Mouse (Mus musculus) cerebellum, postnatal 14 days (tissue): ENCODE results near the gene Rhot2.

Source experiments
- DNase-seq, 2 experiments: peaks; one replicate each; pipeline ENCODE4 v3.0.0; 2021; ENCODE audit warnings: mixed read lengths in 2 of 2

Rhot2 gene

DNA sequence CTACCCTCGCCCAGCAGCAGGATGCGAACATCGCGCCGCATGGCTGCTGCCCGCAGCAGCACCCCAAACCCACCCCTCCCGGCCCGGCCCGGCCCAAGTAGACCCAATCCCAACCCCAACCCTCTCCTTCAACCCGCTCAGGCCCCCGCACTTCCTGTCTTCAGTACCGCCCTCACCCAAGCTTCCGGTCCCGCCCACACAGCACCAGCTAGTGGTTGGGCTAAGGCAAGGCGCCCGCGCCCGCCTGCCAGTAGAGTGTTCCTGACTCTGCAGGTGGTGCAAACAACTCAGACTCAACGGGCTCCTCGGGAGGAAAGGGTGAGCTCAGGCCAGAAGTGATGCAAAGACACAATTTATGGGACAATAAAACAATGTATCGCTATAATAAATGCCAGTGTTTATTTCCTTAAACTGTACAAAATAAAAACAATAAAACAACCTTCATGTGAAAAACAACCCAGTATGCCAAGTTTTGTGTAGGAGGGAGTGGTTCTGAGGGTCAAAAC lies at the start of gene Rhot2:
Gene Rhot2, minus strand, starts transcription at position 456 of the 506 bp plus-strand sequence.
- DNase-seq: peak; percentile 94 to 95

DNA sequence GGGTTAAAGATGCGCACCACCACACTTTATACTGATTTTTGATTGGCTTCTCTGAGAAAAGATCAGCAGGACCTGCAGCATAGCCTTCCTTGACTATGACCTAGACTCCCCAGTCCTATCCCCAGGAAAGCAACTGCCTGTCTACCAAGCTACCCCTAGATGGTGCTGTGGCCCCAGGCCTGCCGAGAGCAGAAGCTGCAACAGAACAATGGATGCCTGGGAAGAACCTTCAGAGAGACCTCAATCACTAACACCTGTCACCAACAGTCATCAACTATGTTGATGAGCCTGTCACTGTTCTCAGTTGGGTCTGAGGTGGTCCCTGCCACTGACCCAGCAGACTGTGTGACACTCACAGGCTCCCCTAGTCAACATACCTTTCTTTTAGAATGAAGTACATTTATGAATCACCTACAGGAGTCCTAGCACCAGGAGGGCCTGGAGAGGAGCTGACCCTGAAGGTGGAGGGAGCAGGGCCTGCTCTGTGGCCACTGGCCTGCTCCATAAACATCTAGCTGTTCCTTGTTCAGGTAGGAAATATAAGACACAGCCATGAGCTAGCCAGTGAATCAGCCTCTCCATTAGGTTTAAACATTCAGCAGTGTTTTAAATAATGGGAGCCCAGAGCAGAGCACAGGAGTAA lies 49.4 kb upstream of the Rhot2 start:
- DNase-seq: peak; percentile 86 to 91

GRCm38 (mm10) chr17:25888837-25889236 lies 44.2 kb upstream of the Rhot2 start:
- no peak for DNase-seq

- DNase-seq: no peak
Measured at GRCm38 (mm10) chr17:25887467-25887866, 42.8 kb upstream of the Rhot2 start.

DNA sequence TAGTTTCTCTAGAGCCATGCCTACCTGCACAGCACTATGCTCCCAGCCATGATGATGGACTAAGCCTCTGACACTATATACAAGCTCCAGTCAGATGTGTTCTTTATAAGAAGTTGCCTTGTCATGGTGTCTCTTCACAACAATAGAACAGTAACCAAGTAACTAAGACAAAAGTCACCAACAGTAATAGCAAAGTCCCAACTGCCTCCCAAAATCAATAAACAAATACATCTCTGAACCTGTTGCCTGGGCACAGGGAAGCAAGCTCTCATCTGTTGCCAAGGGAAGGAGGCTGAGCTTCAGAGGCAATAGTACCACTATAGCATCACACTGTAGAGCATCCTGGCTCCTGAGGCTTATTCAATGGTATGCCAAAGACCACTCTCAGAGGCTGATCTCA lies 42.2 kb upstream of the Rhot2 start:
- DNase-seq: no peak

DNA sequence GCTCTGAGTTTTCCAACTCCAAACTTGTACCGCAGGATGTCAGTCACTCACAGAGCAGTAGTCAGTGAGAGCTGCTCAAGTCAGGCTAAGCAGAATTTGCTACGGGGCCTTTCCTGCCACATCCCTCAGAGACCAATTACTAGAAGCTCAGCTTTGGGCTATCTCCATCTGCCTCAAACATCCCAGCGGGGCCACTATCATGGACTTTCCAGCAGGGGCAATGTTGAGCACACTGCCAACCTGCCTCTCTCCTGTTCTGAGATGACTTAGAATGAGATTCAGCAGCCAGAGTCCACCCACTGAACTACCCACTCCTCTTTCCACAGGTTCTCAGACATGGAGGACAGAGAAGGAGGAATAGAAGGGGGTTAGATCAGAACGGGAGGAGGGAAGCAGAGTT lies 41.0 kb upstream of the Rhot2 start:
- peak in 1 of 2 experiments; percentile 60 for DNase-seq

DNA sequence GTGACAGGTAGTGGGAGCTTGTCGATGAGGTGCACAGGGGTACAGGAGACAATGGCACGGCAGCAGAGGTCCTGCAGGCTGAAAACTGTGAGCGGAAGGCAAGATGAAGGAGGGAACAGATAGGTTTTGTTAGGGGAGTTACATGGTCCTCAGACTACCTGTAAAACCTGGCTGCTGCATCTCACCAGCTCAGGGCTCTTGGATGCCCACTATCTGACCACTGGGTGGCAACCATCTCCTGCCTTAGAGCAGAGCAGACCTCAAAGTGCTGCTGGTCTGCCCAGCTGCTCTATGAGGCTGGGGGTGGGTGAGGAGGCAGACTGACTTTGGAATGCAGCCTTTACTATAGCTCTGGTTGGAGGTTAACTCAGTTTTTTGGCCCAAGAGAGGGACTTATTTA lies 39.2 kb upstream of the Rhot2 start:
- DNase-seq: peak in 1 of 2 experiments; percentile 35

DNA sequence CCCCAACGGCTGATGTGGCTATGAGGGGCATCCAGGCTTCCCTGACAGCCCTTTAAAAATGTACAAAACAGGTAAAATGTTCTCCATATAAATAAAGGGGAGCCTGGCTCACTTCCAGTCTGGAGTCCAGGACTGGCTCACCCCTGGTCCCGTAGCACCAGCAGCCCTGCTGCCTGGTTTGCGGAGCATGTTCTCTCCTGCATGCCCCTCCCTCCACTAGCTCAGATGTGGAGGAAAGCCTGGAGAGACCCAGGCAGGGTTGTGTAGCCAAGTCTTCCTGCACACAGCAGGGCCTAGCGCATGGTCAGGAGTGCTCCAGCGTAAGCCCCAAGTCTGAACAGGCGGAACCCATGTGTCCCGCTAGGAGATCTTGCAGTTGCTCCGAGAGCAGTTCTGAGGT lies 38.6 kb upstream of the Rhot2 start:
- no peak for DNase-seq

GRCm38 (mm10) chr17:25882306-25882705 lies 37.7 kb upstream of the Rhot2 start:
- DNase-seq: no peak

- no peak for DNase-seq
Measured at GRCm38 (mm10) chr17:25881691-25882090, 37.0 kb upstream of the Rhot2 start.

- peak in 1 of 2 experiments; percentile 33 for DNase-seq
Measured at GRCm38 (mm10) chr17:25880913-25881641, 36.4 kb upstream of the Rhot2 start.

DNA sequence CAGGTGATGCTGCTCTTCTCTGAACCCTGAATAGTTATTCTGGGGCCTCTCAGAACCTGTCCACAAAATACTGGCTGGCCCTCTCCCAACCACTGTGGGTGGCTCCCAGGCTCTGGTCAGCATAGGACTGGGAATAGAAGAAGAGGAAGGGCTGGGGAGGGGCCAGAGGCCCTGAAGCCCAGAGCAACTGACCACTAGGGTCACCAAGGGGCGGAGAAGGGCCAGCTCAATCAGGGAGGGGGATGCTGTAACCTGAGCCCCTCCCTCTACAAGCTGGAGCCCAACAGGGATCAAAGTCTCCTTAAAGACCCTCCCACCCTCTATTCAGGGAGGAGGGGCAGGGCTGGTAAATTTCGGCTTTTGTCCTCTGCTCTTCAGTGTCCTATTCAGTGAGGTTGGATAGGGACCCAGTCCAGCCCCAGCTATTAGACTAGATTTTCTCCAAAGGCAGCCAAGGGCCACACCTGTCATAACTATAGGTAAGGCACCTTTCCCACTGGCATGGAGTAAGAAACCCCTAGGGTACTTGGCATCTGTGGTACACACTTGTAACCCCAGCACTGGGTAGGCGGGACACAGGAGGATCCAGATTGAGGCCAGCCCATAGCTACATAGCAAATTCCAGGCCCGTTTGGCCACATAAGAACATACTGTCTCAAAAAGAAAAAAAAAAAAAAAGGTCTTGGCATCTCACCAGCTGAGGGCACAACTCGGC lies 35.7 kb upstream of the Rhot2 start, which contains the start of gene Wfikkn1:
Gene Wfikkn1, minus strand, starts transcription at position 663 of the 715 bp plus-strand sequence.
- peak in 1 of 2 experiments; percentile 44 for DNase-seq

DNA sequence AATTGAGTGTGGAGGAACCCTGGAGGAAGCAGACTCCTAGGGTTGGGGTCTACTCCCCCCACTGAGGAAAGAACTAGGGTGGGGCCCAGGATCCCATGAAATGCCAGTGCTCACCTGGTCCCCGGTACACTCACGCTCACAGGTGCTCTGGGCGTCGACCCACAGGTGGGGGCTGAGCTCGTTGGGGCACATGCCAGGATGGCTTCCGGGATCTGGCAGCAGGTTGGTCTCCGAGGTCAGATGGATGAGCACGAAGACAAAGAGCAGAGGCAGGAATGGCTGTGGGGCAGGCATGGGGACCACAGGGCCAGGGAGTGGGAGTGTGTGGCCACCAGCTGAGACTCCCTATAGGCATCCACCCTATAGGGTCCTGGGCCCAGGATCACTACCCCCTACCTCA lies 35.1 kb upstream of the Rhot2 start:
- peak in 1 of 2 experiments; percentile 49 for DNase-seq

DNA sequence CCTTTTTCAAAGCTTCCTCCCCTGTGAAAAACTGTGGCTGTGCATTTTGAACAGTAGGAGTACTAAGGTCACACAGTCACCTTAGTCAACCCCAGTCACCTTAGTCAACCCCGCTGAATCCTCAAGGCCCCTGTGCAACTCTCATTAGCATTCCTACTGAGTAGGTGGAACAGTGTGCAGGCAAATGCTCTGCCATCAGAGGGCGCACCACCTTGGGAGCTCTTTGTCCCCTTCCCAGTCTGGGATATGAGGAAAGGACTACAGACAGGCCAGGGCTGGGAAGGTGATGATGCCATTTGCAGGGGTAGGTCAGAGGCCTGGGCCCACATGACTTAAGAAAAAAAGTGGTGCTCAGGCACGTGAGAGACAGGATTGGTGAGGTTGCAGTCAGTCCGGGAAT lies 34.6 kb upstream of the Rhot2 start:
- peak in 1 of 2 experiments; percentile 68 for DNase-seq

GRCm38 (mm10) chr17:25878611-25879180 lies 34.0 kb upstream of the Rhot2 start:
- DNase-seq: no peak

DNA sequence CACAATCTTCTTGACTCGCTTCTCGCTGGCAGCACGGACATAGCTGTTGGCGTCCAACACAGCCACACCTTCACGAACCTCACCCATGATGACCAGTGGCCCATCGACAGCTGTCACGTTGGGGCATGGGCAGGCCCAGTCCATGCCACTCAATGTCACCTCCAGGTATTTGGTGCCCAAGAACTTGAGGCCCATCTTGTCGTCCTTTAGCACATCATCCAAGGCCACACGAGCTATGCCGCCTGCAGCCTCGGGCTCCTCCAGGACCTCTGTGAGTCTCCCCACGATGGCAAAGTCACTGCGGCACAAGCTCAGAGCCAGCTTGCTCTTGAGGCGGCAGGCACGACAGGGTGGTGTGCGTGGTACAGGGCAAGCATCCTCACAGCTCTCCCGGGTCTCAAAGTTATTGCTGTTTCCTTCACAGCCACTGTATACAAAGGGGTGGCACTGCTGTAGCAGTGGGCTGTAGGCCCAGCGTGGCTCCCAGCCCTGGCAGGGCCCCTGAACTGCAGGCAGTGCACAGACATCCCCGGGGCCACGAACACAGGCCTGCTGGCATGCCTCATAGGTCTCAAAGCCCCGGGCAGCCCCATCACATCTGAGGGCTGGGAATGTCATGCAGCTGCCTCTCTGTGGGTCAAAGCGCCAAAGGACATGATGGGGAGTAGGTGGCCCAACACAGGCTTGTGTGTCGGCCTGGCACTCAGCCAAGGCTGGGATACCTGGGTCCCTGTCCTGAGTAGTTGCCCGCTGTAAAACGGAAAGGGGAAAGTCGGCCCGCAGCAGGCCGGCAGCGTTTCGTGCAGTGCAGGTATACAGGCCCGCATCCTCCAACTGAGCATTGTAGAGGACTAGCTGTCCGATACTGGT lies 33.3 kb upstream of the Rhot2 start:
- DNase-seq: no peak

GRCm38 (mm10) chr17:25877025-25877424 lies 32.4 kb upstream of the Rhot2 start:
- DNase-seq: no peak

DNA sequence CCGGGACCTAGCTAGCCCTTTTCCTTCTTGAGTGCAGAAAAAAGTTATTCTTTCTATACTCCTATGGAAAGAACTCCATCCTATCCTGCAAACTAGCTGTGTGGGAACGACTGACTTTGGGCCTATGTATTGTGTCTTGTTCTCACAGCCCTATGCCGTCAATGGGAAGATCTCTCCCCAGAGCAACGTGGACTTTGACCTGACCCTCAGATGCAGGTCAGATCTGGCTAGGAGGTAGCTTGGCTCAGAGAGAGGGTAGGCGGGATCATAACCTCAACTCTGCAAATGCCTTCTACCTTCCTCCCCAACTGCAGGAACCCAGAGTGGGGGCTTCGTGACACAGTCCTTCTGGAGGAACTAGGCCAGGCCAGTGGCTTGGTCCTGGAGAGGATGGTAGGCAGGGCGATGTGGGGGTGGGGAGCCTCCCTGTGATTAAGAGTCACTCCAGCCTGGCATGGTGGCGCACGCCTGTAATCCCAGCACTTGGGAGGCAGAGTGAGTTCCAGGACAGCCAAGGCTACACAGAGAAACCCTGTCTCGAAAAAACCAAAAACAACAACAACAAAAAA lies 31.8 kb upstream of the Rhot2 start:
- DNase-seq: no peak

DNA sequence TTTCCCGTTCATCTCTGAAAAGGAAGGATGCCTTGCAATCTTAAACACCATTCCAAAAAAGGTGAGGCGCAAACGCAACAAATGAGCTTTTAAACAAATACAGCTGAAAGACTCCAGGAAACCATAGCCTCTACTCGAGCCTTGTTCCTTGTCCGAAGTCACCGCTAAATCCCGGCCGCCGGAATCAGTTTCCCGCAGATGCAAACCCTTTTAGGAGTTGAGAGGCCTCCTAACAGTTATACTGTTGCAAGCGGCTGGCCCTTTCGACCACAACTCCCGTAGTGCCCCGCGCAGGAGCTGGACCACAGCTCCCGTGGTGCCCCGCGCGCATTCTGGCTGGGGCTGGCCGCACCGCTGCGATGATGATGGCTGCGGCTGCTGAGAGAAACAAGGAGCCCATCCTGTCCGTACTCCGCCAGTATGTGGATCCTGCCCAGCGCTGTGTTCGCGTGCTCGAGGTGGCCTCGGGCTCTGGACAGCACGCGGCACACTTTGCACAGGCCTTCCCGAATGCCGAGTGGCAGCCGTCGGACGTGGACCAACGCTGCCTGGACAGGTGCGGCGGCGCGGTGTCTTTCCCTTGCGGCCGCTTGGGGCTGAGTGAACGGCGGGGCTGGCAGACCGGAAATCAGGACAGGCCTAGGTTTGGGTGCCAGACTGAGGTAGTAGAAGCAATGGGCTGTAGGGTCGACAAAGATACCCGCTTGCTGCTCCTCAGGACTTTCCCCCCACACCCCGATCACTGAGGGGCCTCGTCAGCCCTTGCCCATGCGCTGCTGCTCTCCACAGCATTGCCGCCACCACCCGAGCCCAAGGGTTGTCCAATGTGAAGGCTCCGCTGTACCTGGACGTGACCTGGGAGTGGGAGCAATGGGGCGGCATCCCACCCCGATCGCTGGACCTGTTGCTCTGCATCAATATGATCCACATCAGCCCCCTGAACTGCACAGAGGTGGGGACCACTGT lies 30.8 kb upstream of the Rhot2 start:
- peak; percentile 94 to 95 for DNase-seq

- DNase-seq: peak; percentile 97 to 98
Measured at GRCm38 (mm10) chr17:25874721-25875170, 30.1 kb upstream of the Rhot2 start, which contains the start of gene Mettl26. TSS of gene Mettl26 (plus strand) at chr17:25875074.
